Mouse (Mus musculus): ENCODE data around the gene Sgsm1. TPM values are rescaled to one million over a fixed set of nuclear protein-coding genes. Genes with fewer than 3 reads are reported as not detected.
"Not testable (repeated sequence)": the region's sequence is repeated elsewhere in the genome, so short reads cannot be mapped to it uniquely, and the experiment has no call there.

Gene Sgsm1
- 9.8 and 11.9 TPM in 2 replicates for polyA plus RNA-seq (2015; fragmentation: Nextera tagmentation; extraction: Ambion mirVana)

- WGBS = 2% methylated on average over 53 of the region's 53 CpGs
- Histone ChIP-seq H3K27ac (peak within 1 kb of the TSS; percentile 25; the same call in 1 of the 2 replicates), H3K9ac (peak within 1 kb of the TSS; percentile 83), H3K27me3 (peaks cover 27% of the 10 kb centered on the region), H3K9me3 (replicated peaks) (no peaks in the 10 kb centered on the region), H3K4me2 (peak within 1 kb of the TSS; percentile 78), H3K4me1 (peaks cover 56% of the 10 kb centered on the region), H3K4me3 (peak within 1 kb of the TSS; percentile 72), H3K36me3 (ENCODE audit: poor library complexity, severe bottlenecking) (no peaks in the 10 kb centered on the region)
- ATAC-seq = peak; percentile 76
Observed at GRCm38 (mm10) chr5:113310377-113311003, at the start of gene Sgsm1. Sgsm1 (minus strand) TSS chr5:113310786.

GRCm38 (mm10) chr5:113358833-113359232 is 48.2 kb upstream of the Sgsm1 start:
- no peak for ATAC-seq
- Histone ChIP-seq H3K4me2 (no peak overlapping the region), H3K27me3 (no peaks in the 10 kb centered on the region), H3K9ac (no peak overlapping the region), H3K4me1 (peaks cover 16% of the 10 kb centered on the region), H3K36me3 (ENCODE audit: poor library complexity, severe bottlenecking) (no peaks in the 10 kb centered on the region), H3K9me3 (replicated peaks) (no peaks in the 10 kb centered on the region), H3K4me3 (no peak overlapping the region), H3K27ac (no peak overlapping the region)
- WGBS = 10% methylated on average over 11 of the region's 11 CpGs

- no peak for ATAC-seq
- Histone ChIP-seq H3K4me1 (peaks cover 20% of the 10 kb centered on the region), H3K9ac (no peak overlapping the region), H3K27me3 (no peaks in the 10 kb centered on the region), H3K27ac (no peak overlapping the region), H3K4me2 (no peak overlapping the region), H3K4me3 (no peak overlapping the region), H3K36me3 (ENCODE audit: poor library complexity, severe bottlenecking) (no peaks in the 10 kb centered on the region), H3K9me3 (replicated peaks) (no peaks in the 10 kb centered on the region)
- WGBS = 38% methylated on average over 3 of the region's 3 CpGs
Observed at GRCm38 (mm10) chr5:113357656-113358055, 47.1 kb upstream of the Sgsm1 start.

GRCm38 (mm10) chr5:113357186-113357585 is 46.6 kb upstream of the Sgsm1 start, which contains the start of gene Aym1:
Aym1 (plus strand) TSS chr5:113357294.
- H3K27me3 ChIP-seq = no peaks in the 10 kb centered on the region
- no peak within 1 kb of the TSS for H3K4me2 ChIP-seq
- WGBS = 12% methylated on average over 3 of the region's 6 CpGs
- H3K9ac ChIP-seq = no peak within 1 kb of the TSS
- peaks cover 24% of the 10 kb centered on the region for H3K4me1 ChIP-seq
- ATAC-seq = no peak
- no peak within 1 kb of the TSS for H3K27ac ChIP-seq
- H3K4me3 ChIP-seq = no peak within 1 kb of the TSS
- no peaks in the 10 kb centered on the region for H3K9me3 ChIP-seq (replicated peaks)
- no peaks in the 10 kb centered on the region for H3K36me3 ChIP-seq (ENCODE audit: poor library complexity, severe bottlenecking)

- no peaks in the 10 kb centered on the region for H3K9me3 ChIP-seq (replicated peaks)
- WGBS = 51% methylated on average over 16 of the region's 16 CpGs
- no peak overlapping the region for H3K4me2 ChIP-seq
- no peak overlapping the region for H3K27ac ChIP-seq
- no peak overlapping the region for H3K4me3 ChIP-seq
- H3K9ac ChIP-seq = no peak overlapping the region
- ATAC-seq = no peak
- no peaks in the 10 kb centered on the region for H3K36me3 ChIP-seq (ENCODE audit: poor library complexity, severe bottlenecking)
- H3K4me1 ChIP-seq = peaks cover 45% of the 10 kb centered on the region
- no peaks in the 10 kb centered on the region for H3K27me3 ChIP-seq
Observed at GRCm38 (mm10) chr5:113354311-113354710, 43.7 kb upstream of the Sgsm1 start.

GRCm38 (mm10) chr5:113352636-113353035 is 42.0 kb upstream of the Sgsm1 start:
- H3K4me2 ChIP-seq = no peak overlapping the region
- no peak for ATAC-seq
- WGBS = 65% methylated on average over 6 of the region's 6 CpGs
- no peak overlapping the region for H3K4me3 ChIP-seq
- H3K9ac ChIP-seq = no peak overlapping the region
- H3K27me3 ChIP-seq = peaks cover 14% of the 10 kb centered on the region
- no peaks in the 10 kb centered on the region for H3K9me3 ChIP-seq (replicated peaks)
- H3K36me3 ChIP-seq (ENCODE audit: poor library complexity, severe bottlenecking) = no peaks in the 10 kb centered on the region
- H3K4me1 ChIP-seq = peaks cover 57% of the 10 kb centered on the region
- H3K27ac ChIP-seq = no peak overlapping the region

GRCm38 (mm10) chr5:113351768-113352167 is 41.2 kb upstream of the Sgsm1 start:
- Histone ChIP-seq H3K4me3 (no peak overlapping the region), H3K4me1 (peaks cover 51% of the 10 kb centered on the region), H3K27ac (no peak overlapping the region), H3K27me3 (peaks cover 23% of the 10 kb centered on the region), H3K36me3 (ENCODE audit: poor library complexity, severe bottlenecking) (no peaks in the 10 kb centered on the region), H3K9me3 (replicated peaks) (no peaks in the 10 kb centered on the region), H3K4me2 (no peak overlapping the region), H3K9ac (no peak overlapping the region)
- ATAC-seq = peak; percentile 28; the same call in 1 of the 2 replicates
- WGBS = 49% methylated on average over 3 of the region's 3 CpGs

- no peak overlapping the region for H3K4me2 ChIP-seq
- H3K4me1 ChIP-seq = peaks cover 61% of the 10 kb centered on the region
- no peaks in the 10 kb centered on the region for H3K9me3 ChIP-seq (replicated peaks)
- H3K27me3 ChIP-seq = peaks cover 42% of the 10 kb centered on the region
- ATAC-seq = no peak
- no peak overlapping the region for H3K4me3 ChIP-seq
- no peaks in the 10 kb centered on the region for H3K36me3 ChIP-seq (ENCODE audit: poor library complexity, severe bottlenecking)
- peak overlapping the region; percentile 44; the same call in 1 of the 2 replicates for H3K27ac ChIP-seq
- no peak overlapping the region for H3K9ac ChIP-seq
- 4% methylated on average over 7 of the region's 7 CpGs for WGBS
Observed at GRCm38 (mm10) chr5:113349810-113350209, 39.2 kb upstream of the Sgsm1 start.

- 4% methylated on average over 7 of the region's 7 CpGs for WGBS
- H3K4me2 ChIP-seq = no peak overlapping the region
Observed at GRCm38 (mm10) chr5:113349226-113349625, 38.6 kb upstream of the Sgsm1 start.

GRCm38 (mm10) chr5:113348597-113348996 is 38.0 kb upstream of the Sgsm1 start:
- Histone ChIP-seq H3K9me3 (replicated peaks) (no peaks in the 10 kb centered on the region), H3K4me3 (no peak overlapping the region), H3K27ac (no peak overlapping the region), H3K27me3 (peaks cover 54% of the 10 kb centered on the region), H3K9ac (no peak overlapping the region), H3K4me2 (no peak overlapping the region), H3K36me3 (ENCODE audit: poor library complexity, severe bottlenecking) (no peaks in the 10 kb centered on the region), H3K4me1 (peaks cover 62% of the 10 kb centered on the region)
- no peak for ATAC-seq
- 14% methylated on average over 13 of the region's 13 CpGs for WGBS

More at GRCm38 (mm10) chr5:113349226-113349625, 38.6 kb upstream of the Sgsm1 start:
- ATAC-seq = no peak
- Histone ChIP-seq H3K36me3 (ENCODE audit: poor library complexity, severe bottlenecking) (no peaks in the 10 kb centered on the region), H3K9ac (no peak overlapping the region), H3K27ac (no peak overlapping the region), H3K27me3 (peaks cover 48% of the 10 kb centered on the region), H3K4me1 (peaks cover 62% of the 10 kb centered on the region), H3K9me3 (replicated peaks) (no peaks in the 10 kb centered on the region), H3K4me3 (no peak overlapping the region)

GRCm38 (mm10) chr5:113347593-113347992 is 37.0 kb upstream of the Sgsm1 start:
- no peak for ATAC-seq
- H3K36me3 ChIP-seq (ENCODE audit: poor library complexity, severe bottlenecking) = no peaks in the 10 kb centered on the region
- no peaks in the 10 kb centered on the region for H3K9me3 ChIP-seq (replicated peaks)
- H3K4me3 ChIP-seq = no peak overlapping the region
- peak overlapping the region; percentile 21; the same call in 1 of the 2 replicates for H3K4me2 ChIP-seq
- 32% methylated on average over 12 of the region's 12 CpGs for WGBS
- H3K27ac ChIP-seq = no peak overlapping the region
- H3K9ac ChIP-seq = no peak overlapping the region
- peaks cover 57% of the 10 kb centered on the region for H3K4me1 ChIP-seq
- peaks cover 54% of the 10 kb centered on the region for H3K27me3 ChIP-seq

- ATAC-seq; H3K36me3 ChIP-seq (ENCODE audit: poor library complexity, severe bottlenecking); H3K27ac ChIP-seq; H3K4me2 ChIP-seq; H3K9ac ChIP-seq; H3K9me3 ChIP-seq (replicated peaks); H3K4me3 ChIP-seq: not testable (repeated sequence)
- peaks cover 48% of the 10 kb centered on the region for H3K4me1 ChIP-seq
- H3K27me3 ChIP-seq = peaks cover 56% of the 10 kb centered on the region
- WGBS = 57% methylated on average over 6 of the region's 6 CpGs
Observed at GRCm38 (mm10) chr5:113346651-113347050, 36.1 kb upstream of the Sgsm1 start.

- Histone ChIP-seq H3K36me3 (ENCODE audit: poor library complexity, severe bottlenecking) (no peaks in the 10 kb centered on the region), H3K27me3 (peaks cover 60% of the 10 kb centered on the region), H3K4me1 (peaks cover 44% of the 10 kb centered on the region), H3K27ac (no peak overlapping the region), H3K9me3 (replicated peaks) (no peaks in the 10 kb centered on the region), H3K4me3 (no peak overlapping the region), H3K4me2 (peak overlapping the region; percentile 11), H3K9ac (no peak overlapping the region)
- no peak for ATAC-seq
- WGBS = 4% methylated on average over 11 of the region's 11 CpGs
Observed at GRCm38 (mm10) chr5:113345781-113346180, 35.2 kb upstream of the Sgsm1 start.

Data from forebrain, embryonic 13.5 days (tissue).